Mouse (Mus musculus): ENCODE results near the gene Lrr1.

- TF ChIP-seq POLR2A (IDR thresholded peaks at IDR 0.05; ENCODE audit: control insufficient read depth, low read depth, low read length) (no peak), CTCF (IDR thresholded peaks at IDR 0.05; ENCODE audit: control insufficient read depth, insufficient read depth, insufficient replicate concordance, low read depth, low read length) (no peak)
Measured at GRCm38 (mm10) chr12:69122801-69123200, 45.8 kb upstream of the Lrr1 start.
